Mouse (Mus musculus) embryonic facial prominence, embryonic 11.5 days (tissue): Measurements from ENCODE around the gene Glb1l. TPM values are rescaled to one million over a fixed set of nuclear protein-coding genes. Genes with fewer than 3 reads are reported as not detected.

Experiments used
- ATAC-seq: fragments of 200-750 bp; cut with Nextera tagmentation; replicated peaks from 2 replicates; pipeline ENCODE4 v1.8.0; 2017; ENCODE audit warnings: low read depth; ENCODE audit not compliant: insufficient number of reproducible peaks, low FRiP score, low TSS enrichment
- DNase-seq: peaks from one replicate; pipeline ENCODE4 v3.0.0-alpha.2; 2015; ENCODE audit warnings: low spot score
- H3K27ac ChIP-seq: fragments of 300-500 bp; sonication (generic); replicated peaks from 2 replicates; pipeline ENCODE4 v1.5.1; 2014; ENCODE audit warnings: mild to moderate bottlenecking, low read depth, low read length, control low read depth
- H3K27me3 ChIP-seq: fragments of 300-500 bp; sonication (generic); 2 replicates; pipeline ENCODE4 v1.6.1; 2014; ENCODE audit warnings: mild to moderate bottlenecking, low read length, moderate library complexity, mixed read lengths; ENCODE audit not compliant: control insufficient read depth, insufficient read depth
- H3K36me3 ChIP-seq: fragments of 300-500 bp; sonication (generic); replicated peaks from 2 replicates; pipeline ENCODE4 v1.6.1; 2014; ENCODE audit warnings: low read depth, mild to moderate bottlenecking, low read length, moderate library complexity, mixed read lengths; ENCODE audit not compliant: control insufficient read depth, insufficient read depth
- H3K4me1 ChIP-seq: fragments of 300-500 bp; sonication (generic); 2 replicates; pipeline ENCODE4 v1.6.1; 2014; ENCODE audit warnings: low read length, mixed read lengths; ENCODE audit not compliant: control insufficient read depth, insufficient read depth
- H3K4me2 ChIP-seq: fragments of 300-500 bp; sonication (generic); 2 replicates; pipeline ENCODE4 v1.6.1; 2014; ENCODE audit warnings: low read depth, mild to moderate bottlenecking, control low read depth, low read length, moderate library complexity
- H3K4me3 ChIP-seq: fragments of 300-500 bp; sonication (generic); 2 replicates; pipeline ENCODE4 v1.5.1; 2014; ENCODE audit warnings: low read depth, low read length, control low read depth
- H3K9ac ChIP-seq: fragments of 300-500 bp; sonication (generic); replicated peaks from 2 replicates; pipeline ENCODE4 v1.6.1; 2014; ENCODE audit warnings: mild to moderate bottlenecking, control low read depth, low read length
- H3K9me3 ChIP-seq: fragments of 300-500 bp; sonication (generic); replicated peaks from 2 replicates; pipeline ENCODE4 v1.6.1; 2016; ENCODE audit warnings: mild to moderate bottlenecking, low read length, inconsistent platforms, mixed read lengths; ENCODE audit not compliant: control insufficient read depth
- WGBS: fragments of 180-500 bp; shearing (Covaris S2); extraction: QIAGEN DNeasy Blood & Tissue Kit; methylation state at CpG from one replicate; pipeline ENCODE4 v1.1.7; 2014; 5-methylcytosine and 5-hydroxymethylcytosine counted together
- polyA plus RNA-seq: library from polyadenylated mRNA; unstranded; fragments of >200 nt; fragmentation: Nextera tagmentation; extraction: Ambion mirVana; gene quantifications from 2 replicates; pipeline ENCODE4 v1.2.1, GENCODE M21; 2014

Gene Glb1l
- polyA plus RNA-seq, 1 experiment from 2014 or later = 14.1 TPM

GRCm38 (mm10) chr1:75208967-75209678 lies 1.5 kb downstream of the Glb1l start:
- Histone ChIP-seq H3K9ac (peak overlapping the region; percentile 60), H3K9me3 (no peaks in the 10 kb centered on the region), H3K4me2 (peak overlapping the region; percentile 65), H3K27ac (no peak overlapping the region), H3K36me3 (no peaks in the 10 kb centered on the region), H3K4me1 (no peaks in the 10 kb centered on the region), H3K4me3 (peak overlapping the region; percentile 29), H3K27me3 (no peaks in the 10 kb centered on the region)
- ATAC-seq (no peak), DNase-seq (peak; percentile 48)
- 16% methylated on average over 34 of the region's 34 CpGs for WGBS

DNA sequence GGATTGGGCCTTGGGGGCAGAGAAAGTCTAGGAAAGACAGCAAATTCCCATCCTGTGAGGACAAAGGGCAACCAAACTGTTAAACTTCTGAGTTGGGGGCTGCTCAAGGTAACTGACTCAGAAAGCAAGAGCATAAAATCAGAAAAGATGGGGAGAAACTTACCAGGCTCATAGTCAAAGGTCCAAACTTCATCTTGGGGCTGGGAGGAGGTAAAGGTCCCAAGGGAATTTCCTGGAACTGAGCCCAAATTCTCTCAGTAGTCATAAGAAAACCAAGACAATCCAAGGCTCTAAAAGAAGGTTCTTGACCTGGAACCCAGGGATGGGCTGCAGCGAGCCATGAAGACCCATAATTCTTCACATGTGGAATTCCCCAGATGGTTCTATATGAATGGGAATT lies 9.4 kb downstream of the Glb1l start:
- Histone ChIP-seq H3K9me3 (no peaks in the 10 kb centered on the region), H3K27ac (no peak overlapping the region), H3K4me2 (no peak overlapping the region), H3K9ac (no peak overlapping the region), H3K27me3 (no peaks in the 10 kb centered on the region), H3K36me3 (no peaks in the 10 kb centered on the region; the same call in 1 of the 2 replicates), H3K4me1 (no peaks in the 10 kb centered on the region), H3K4me3 (no peak overlapping the region)
- 88% methylated on average over 1 of the region's 1 CpGs for WGBS
- ATAC-seq (no peak), DNase-seq (no peak)

GRCm38 (mm10) chr1:75192452-75192851 lies 18.2 kb downstream of the Glb1l start:
- 1% methylated on average over 19 of the region's 19 CpGs for WGBS
- Histone ChIP-seq H3K9ac (peak overlapping the region; percentile 79), H3K4me1 (no peaks in the 10 kb centered on the region), H3K27me3 (no peaks in the 10 kb centered on the region), H3K27ac (peak overlapping the region; percentile 64), H3K36me3 (no peaks in the 10 kb centered on the region; the same call in 1 of the 2 replicates), H3K9me3 (no peaks in the 10 kb centered on the region), H3K4me3 (peak overlapping the region; percentile 70), H3K4me2 (peak overlapping the region; percentile 93)
- ATAC-seq (no peak), DNase-seq (peak; percentile 15)

GRCm38 (mm10) chr1:75191622-75192402 lies 18.8 kb downstream of the Glb1l start, which contains the start of the genes Ankzf1 and Atg9a:
Gene Ankzf1, plus strand, starts transcription at chr1:75192151.
Gene Atg9a, minus strand, starts transcription at chr1:75192196.
- Histone ChIP-seq H3K9ac (peak within 1 kb of the TSS; percentile 79), H3K4me1 (no peaks in the 10 kb centered on the region), H3K9me3 (no peaks in the 10 kb centered on the region), H3K36me3 (no peaks in the 10 kb centered on the region; the same call in 1 of the 2 replicates), H3K4me3 (peak within 1 kb of the TSS; percentile 70), H3K27me3 (no peaks in the 10 kb centered on the region), H3K4me2 (peak within 1 kb of the TSS; percentile 93), H3K27ac (peak within 1 kb of the TSS; percentile 64)
- DNase-seq = peak; percentile 97
- ATAC-seq = peak; percentile 99
- under 1% methylated on average over 56 of the region's 56 CpGs for WGBS

DNA sequence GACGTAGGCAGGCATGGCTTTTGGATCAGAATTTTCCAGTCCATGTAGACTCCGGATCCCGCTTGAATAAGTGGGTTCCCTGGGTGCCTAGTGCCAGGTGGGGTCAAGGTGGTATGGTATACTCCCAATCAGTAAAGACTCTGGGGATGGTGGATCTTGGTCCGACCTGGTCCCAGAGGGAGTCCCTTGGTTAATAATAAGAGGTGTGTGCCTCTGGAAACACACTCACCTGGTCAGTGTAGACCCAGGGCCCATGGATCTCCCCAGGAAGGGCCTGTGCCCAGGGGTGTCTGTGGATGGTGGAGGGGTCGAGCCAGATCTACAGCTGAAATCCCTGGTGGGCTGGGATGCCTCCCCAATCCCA lies 19.4 kb downstream of the Glb1l start:
- peak overlapping the region; percentile 65 for H3K9ac ChIP-seq
- no peaks in the 10 kb centered on the region for H3K27me3 ChIP-seq
- no peak for DNase-seq
- 49% methylated on average over 5 of the region's 5 CpGs for WGBS
- ATAC-seq = no peak; the same call in 1 of the 2 replicates
- H3K36me3 ChIP-seq = no peaks in the 10 kb centered on the region
- H3K4me1 ChIP-seq = no peaks in the 10 kb centered on the region
- no peak overlapping the region; the same call in 1 of the 2 replicates for H3K27ac ChIP-seq
- peak overlapping the region; percentile 75 for H3K4me2 ChIP-seq
- H3K4me3 ChIP-seq = peak overlapping the region; percentile 70
- no peaks in the 10 kb centered on the region for H3K9me3 ChIP-seq

GRCm38 (mm10) chr1:75190577-75190976 lies 20.0 kb downstream of the Glb1l start:
- Histone ChIP-seq H3K9me3 (no peaks in the 10 kb centered on the region), H3K4me3 (no peak overlapping the region), H3K27ac (no peak overlapping the region), H3K4me2 (no peak overlapping the region), H3K36me3 (no peaks in the 10 kb centered on the region), H3K4me1 (no peaks in the 10 kb centered on the region), H3K9ac (no peak overlapping the region), H3K27me3 (no peaks in the 10 kb centered on the region)
- ATAC-seq (no peak), DNase-seq (no peak)
- WGBS = 60% methylated on average over 2 of the region's 2 CpGs

DNA sequence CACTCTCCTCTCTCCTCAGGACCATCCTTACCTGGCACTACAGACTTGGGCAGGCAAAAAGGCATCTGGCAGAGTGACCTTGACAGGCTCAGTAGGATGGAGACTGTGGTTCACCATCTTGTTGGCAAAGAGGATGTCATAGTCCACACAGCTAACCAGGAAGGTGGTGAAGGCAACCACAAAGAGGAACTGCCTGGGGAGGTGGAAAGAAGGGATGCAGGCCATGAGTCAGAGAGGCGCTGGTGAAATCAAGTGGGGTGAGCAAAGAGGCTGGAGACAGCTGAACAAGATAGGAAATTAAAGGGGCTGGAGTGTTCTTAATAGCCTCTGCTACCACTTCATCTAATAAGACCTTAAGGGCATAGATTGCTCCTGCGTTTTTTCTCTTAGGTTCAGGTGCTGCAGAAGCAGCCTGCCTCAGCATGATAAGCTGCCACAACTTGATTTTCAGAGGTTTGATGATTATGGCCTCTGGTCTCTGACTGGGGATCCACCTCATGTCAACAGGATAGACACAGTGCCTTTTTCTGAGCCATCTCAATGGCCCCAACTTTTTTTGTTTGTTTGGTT lies 22.6 kb downstream of the Glb1l start:
- WGBS = 88% methylated on average over 2 of the region's 2 CpGs
- ATAC-seq = no peak

More for the DNA sequence above, 22.6 kb downstream of the Glb1l start:
- DNase-seq = no peak
- Histone ChIP-seq H3K27me3 (no peaks in the 10 kb centered on the region), H3K36me3 (no peaks in the 10 kb centered on the region; the same call in 1 of the 2 replicates), H3K27ac (no peak overlapping the region), H3K9ac (no peak overlapping the region), H3K9me3 (no peaks in the 10 kb centered on the region), H3K4me1 (no peaks in the 10 kb centered on the region), H3K4me2 (no peak overlapping the region), H3K4me3 (no peak overlapping the region)
